Mouse (Mus musculus): ENCODE data around the gene Ercc6. TPM values are rescaled to one million over a fixed set of nuclear protein-coding genes. Genes with fewer than 3 reads are reported as not detected.

Ercc6 gene
- total RNA-seq, 2 experiments from 2014 or later = 3.8 to 4.5 TPM

DNA sequence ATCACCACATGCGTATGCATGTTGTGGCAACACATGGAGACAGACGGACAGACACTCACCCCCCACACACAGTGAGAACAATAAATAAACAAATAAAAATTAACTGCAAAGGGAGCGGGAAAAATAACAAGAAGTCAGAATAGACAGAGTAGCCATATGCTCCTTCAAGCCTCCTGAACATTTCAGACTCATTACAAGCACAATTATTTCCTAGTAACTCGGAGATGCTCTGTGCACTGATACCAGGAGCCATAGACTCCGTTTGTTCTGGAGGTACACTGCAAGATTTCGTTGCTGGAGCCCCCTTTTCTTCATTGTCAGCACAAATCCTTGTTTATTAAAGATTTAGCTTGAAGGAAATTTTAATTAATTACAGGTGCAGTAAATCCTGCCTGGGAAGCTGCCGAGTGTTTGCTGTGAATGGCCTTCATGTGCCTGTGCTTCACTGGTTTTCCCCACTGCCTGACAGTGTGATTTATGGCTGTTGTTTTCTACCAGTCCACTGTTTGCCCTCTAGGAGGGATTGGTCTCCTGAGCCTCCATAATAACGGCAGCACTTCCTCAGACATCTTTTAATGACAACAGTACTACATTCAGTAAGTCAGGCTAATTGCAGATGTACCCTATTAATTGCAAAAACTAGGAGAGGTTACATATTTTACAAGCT is 41.7 kb downstream of the Ercc6 start:
- intact Hi-C loops (cut with DNase I) = no loop called here
- no peak for DNase-seq

DNA sequence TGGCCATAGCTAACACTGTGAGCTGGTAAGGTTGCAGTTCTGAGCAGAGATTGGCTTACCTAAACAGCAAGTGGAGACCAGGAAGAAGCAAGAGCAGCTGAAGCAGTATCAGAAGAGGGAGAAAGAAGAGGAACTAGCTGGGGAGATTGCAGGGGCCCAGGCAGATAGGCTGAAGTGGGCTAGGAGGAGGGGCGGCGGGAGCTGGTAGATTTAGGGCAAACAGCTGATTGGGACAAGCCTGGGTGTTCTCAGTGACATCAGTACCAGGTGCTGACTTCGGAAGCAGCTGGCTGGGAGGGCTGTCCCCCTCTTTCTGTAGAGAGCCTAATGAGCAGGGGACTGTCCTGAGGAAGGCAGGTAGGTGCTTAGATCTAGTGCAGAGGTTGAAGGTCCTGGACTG is 48.1 kb downstream of the Ercc6 start:
- intact Hi-C loops (cut with DNase I) = no loop called here
- DNase-seq = no peak

- no peak for DNase-seq
- intact Hi-C loops (cut with DNase I) = no loop called here
Observed at GRCm38 (mm10) chr14:32563661-32564060, 50.3 kb downstream of the Ercc6 start.

DNA sequence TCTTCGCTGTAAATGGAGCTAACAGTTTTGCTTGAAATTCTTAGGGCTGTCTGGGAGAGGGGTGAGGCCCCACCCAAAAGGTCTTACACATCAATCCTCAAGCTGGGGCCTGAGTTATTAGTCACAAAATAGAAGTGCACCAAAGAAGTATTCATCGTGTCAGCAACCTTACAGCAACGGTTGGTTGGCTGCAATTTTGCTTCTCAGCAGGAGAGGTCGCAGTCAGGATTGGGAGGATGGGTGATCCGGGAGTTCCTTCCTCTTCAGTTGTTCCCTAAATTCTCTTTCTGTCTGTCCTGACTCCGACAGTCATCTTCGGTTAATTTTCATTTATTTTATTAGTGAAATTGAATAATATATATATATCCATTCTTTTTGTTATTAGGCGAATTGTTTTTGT is 59.2 kb downstream of the Ercc6 start:
- intact Hi-C loops (cut with DNase I) = no loop called here
- DNase-seq = no peak

DNA sequence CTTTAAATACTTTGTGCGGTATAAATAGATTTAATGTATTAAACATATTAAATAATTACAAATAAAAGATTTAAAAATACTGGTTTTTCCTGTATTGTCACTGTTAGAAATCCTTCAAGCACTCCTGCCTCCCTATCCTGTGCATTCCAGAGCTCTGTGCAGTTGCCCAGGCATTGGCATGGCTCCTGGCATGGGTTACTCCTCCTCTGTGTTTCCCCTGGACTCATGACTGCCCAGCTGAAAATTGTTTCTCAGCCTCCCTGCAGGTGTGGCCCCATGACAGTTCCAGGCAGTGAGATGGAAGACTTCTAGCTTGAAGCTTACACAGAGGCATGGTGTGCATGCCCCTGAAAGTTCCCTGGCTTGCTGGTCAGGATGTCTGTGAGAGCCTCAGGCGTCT is 65.1 kb downstream of the Ercc6 start:
- intact Hi-C loops (cut with DNase I) = no loop called here
- no peak for DNase-seq

GRCm38 (mm10) chr14:32583696-32584095 is 70.4 kb downstream of the Ercc6 start:
- DNase-seq = no peak
- intact Hi-C loops (cut with DNase I) = no loop called here

DNA sequence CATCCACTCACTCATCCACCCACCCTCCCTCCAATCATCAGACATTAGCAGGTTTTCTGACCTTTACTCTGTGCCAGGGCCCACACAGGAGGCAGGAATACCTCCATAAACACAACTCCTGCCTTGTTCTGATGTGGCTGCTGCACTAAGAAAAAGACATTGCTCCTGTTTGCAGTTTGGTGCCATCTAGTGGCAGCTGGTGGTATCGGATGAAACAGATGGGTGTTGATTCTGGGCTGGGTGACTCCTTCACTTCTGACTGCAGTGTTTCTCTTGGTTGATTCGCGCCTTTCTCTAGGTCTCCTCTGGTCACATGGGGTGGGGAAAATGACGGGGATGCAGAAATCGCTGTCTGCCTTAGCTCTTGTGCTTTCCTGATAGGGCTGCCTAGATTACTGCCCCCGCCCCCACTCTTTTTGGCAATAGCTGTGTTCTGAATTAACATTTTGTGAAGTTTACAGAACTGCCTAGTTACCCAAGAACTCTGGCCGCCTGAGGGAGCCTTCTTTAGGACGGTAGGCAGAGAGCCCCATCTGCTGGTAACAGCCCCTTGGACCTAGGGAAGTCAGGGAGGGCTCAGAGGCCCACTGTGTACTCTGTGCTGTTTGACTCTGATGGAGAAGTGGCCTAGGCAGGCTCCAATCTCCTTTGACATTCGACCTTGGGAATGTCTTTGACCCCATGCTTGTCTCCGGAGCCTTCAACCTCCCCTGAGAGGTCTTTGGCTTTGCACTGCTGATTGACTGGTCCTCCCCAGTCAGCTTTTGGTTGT is 73.9 kb downstream of the Ercc6 start:
- intact Hi-C loops (cut with DNase I) = loop anchor here (2.0 kb wide), 1 partner anchor 56 kb away; no protein-coding TSS in a partner anchor
- peak; percentile 57 to 58 for DNase-seq

DNA sequence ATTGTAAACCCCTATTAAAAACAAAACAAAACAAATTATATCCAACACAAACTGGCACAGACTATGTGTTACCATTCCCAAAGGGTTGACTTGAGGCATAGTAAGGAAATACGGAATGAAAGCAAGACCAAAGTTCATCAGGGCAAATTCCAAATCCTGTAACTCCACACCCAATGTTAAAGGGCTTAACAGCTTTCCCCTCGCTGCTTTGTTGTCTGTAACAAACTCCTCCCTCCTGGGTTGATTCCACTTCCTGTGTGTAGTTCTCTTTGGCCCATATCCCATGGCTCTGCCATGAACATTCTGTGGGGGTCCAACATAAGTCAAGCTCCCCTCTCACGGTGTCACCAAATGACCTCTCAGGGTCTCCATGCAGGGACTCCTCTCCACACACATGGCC is 77.1 kb downstream of the Ercc6 start:
- intact Hi-C loops (cut with DNase I) = loop anchor here (10.0 kb wide), 1 partner anchor 266 kb away; the partner anchor contains the start of gene Ogdhl
- no peak for DNase-seq

DNA sequence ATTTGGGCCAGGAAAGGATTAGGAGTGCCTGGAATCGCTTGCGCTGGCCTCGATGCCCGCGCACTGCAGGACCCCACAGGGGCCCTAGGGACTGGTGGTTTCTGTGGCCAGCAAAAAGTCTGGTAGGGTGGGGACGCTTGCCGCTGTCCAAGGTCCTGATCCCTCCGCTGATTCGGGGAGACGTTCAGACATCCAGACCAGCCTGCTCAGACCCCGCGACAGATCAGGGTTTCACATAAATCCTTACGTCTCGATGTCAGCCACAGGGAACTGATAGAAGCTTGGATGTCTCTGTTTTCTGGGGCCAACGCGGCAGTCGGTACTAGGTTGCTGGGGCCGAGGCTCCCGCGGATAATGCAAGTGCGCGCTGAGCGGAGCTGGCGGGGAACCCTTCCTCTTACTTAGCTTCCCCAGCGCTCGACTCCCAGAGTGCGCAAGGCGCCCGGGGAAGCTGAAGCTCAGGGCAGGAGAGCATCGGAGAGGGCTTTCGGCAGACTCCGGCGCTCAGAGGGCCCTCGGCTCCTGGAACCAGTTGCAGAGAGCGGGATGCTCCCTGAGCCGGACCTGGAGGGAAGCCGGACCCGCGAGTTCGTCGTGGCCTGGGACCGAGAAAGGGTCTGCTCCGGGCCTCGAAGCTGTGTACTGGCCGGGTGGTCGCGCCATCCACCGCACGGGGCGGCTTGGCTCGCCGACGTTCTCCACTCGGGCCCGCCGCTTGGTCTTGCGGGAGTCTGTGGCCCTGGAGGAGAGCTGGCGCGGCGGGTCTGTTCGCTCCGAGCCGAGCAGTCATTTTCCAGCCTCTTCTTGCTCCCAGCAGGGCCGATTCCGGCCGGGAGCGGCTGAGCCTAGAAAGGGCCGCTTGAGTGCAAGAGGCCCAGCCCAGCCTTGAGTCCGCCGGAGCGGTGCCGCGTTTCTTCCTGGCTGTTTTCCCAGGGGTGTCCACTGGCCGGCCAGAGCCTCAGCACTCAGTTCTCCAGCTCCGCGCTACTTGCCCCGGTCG is 84.2 kb downstream of the Ercc6 start:
- peak; percentile 56 to 63 for DNase-seq
- intact Hi-C loops (cut with DNase I) = loop anchor here (10.0 kb wide), 1 partner anchor 273 kb away; the partner anchor contains the start of gene Ogdhl

DNA sequence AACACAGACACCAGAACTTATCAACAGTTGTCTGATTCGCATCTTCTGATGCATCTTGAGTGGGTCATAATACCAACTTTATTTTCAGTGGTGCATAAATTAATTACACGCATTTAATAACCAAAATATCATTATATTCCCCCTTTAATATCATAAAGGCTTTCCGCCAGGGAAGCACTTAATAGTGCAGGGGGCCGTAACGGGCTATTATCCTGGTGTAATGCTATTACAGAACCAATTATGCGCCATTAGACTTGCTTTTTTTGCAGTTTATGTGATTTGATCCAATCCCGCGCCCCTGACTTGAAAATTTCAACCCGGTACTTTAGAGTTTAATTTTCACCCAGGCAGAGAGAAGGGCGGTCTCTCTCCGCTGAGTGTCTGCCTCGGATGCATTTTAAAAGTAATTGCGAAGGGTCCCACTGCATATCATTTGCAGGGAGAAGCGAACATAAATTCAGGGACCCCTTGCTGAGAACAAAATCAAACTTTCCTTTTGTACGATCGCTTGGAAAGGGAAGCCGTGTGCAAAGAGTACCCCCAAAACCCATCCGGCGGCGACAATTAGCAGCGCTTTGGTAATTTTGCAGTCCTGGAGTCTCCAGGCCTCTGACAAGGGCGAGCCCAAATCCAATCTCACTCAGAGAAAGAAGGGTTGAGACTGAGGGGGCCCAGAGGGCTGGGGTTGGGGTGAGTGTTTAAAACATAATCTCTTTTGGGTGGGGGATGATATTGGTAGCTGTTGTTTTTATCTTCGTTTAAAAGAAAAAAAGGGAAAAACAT is 85.3 kb downstream of the Ercc6 start:
- no peak for DNase-seq
- intact Hi-C loops (cut with DNase I) = loop anchor here (10.0 kb wide), 1 partner anchor 274 kb away; the partner anchor contains the start of gene Ogdhl

- intact Hi-C loops (cut with DNase I) = loop anchor here (10.0 kb wide), 1 partner anchor 275 kb away; the partner anchor contains the start of gene Ogdhl
- no peak for DNase-seq
Observed at GRCm38 (mm10) chr14:32599290-32600041, 86.1 kb downstream of the Ercc6 start, which contains the start of gene Prrxl1. TSS of gene Prrxl1 (plus strand) at chr14:32599407.

- no peak for DNase-seq
- intact Hi-C loops (cut with DNase I) = no loop called here
Observed at GRCm38 (mm10) chr14:32600110-32600509, 86.8 kb downstream of the Ercc6 start.

DNA sequence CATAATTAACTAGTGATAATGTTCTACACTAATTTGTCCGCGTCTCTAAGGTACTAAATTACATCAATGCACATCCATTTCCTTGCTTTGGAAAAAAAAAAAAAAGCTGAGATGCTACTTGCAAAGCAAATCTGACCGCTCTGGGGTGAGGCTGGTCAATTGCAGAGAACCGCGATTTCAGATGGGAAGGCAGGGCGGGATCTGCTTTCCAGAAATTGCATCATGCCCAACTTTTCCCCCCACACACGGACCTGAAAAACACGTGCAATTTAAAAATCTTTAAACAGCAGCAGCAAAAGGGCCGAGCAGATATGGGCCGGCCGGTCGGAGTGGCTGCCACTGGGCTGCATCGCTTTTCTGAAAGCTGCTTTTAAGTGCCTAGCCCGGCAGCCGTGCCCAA is 92.2 kb downstream of the Ercc6 start:
- intact Hi-C loops (cut with DNase I) = loop anchor here (5.0 kb wide), 1 partner anchor 357 kb away; no protein-coding TSS in a partner anchor
- no peak for DNase-seq

DNA sequence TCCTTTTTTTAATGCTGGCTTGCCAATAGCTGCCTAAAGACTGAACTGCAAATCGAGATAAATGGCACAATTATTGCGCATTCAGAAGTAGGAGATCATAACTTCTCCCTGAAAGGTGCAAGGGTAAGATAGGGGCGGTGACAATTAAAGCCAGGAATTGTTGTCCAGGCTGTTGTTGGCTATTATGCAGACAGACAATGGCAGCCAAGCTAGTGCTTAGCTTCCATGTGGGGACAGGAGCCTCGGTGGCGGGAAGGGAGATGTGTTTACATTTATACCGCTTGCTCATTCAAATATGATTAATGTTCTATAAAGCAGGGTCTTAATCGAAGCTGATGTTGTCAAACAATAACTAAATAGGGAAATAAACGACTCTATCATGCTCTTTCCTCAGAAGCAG is 93.0 kb downstream of the Ercc6 start:
- intact Hi-C loops (cut with DNase I) = loop anchor here (5.0 kb wide), 1 partner anchor 356 kb away; no protein-coding TSS in a partner anchor

GRCm38 (mm10) chr14:32609392-32609791 is 96.1 kb downstream of the Ercc6 start:
- DNase-seq = peak; percentile 31 to 32
- intact Hi-C loops (cut with DNase I) = loop anchor here (5.0 kb wide), 1 partner anchor 353 kb away; no protein-coding TSS in a partner anchor

More for the DNA sequence above, 93.0 kb downstream of the Ercc6 start:
- DNase-seq = no peak

DNA sequence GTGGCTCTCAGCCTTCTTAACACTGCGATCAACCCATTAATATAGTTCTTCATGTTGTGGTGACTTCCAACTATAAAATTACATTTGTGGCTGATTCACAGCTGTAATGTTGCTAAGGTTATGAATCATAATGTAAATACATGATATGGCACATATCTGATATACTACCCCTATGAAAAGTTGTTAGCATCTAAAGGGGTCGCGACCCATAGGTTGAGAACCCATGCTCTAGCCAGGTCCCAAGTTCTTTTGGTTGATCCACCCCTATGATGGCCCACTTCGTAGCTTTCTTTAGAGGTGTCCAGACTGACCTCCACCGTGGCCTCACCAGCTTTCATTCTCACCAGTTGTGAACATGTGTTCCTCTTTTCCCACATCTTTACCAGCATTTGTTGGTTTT is 103.9 kb downstream of the Ercc6 start:
- DNase-seq = no peak
- intact Hi-C loops (cut with DNase I) = no loop called here

GRCm38 (mm10) chr14:32624245-32624644 is 110.9 kb downstream of the Ercc6 start:
- DNase-seq = no peak
- intact Hi-C loops (cut with DNase I) = no loop called here

DNA sequence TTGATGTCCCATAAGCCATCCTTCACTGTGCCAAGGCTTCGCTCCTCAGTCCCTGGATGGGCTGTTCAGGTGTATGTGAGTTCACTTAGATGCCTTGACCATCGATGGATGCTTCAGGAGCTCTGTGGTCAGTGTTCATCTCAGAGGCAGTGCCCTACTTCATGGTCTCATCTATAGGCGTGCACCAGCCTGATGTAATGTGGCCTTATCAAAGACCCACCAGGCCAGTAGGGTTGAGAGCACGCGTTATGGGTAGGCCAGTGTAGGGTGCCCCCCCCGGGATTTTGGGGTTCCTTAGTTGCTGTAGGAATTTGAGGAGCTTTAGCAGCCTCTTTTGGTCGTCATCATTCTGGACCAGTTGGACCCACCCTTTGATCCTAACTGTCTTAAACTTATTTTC is 111.5 kb downstream of the Ercc6 start:
- no peak for DNase-seq
- intact Hi-C loops (cut with DNase I) = loop anchor here (5.0 kb wide), 1 partner anchor 87 kb away; no protein-coding TSS in a partner anchor

- intact Hi-C loops (cut with DNase I) = loop anchor here (5.0 kb wide), 1 partner anchor 85 kb away; no protein-coding TSS in a partner anchor
- no peak for DNase-seq
Observed at GRCm38 (mm10) chr14:32627271-32627670, 114.0 kb downstream of the Ercc6 start.

All from gastrocnemius, postnatal 36 days (tissue).